Mouse (Mus musculus): ENCODE measurements around the gene Apof.

Gene Apof

DNA sequence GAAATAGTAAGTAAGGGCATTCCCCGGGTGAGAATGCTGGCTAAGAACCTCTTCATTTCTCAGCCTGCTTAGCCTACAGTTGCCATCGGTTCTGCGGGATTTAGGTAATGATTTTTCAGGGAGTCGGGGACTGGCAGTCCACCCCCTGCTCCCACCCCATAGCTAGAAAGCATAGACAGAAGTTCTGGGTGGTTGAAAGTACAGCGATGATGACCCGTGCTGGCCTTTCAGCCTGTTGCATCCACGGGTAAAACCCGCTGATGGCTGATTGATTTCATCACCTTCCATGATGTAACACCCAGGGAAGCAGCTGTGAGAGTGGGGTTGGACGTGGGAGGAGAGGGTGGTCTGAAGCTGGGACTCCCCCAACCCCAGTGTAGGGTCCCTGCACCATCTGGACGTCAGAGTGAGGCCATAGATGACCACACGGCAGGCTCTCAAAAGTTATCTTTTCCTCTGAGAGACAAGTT is 30.3 kb downstream of the Apof start, which contains the start of gene Il23a:
TSS of gene Il23a (minus strand) at position 51 of the 470 bp plus-strand sequence.
- no peak for DNase-seq

DNA sequence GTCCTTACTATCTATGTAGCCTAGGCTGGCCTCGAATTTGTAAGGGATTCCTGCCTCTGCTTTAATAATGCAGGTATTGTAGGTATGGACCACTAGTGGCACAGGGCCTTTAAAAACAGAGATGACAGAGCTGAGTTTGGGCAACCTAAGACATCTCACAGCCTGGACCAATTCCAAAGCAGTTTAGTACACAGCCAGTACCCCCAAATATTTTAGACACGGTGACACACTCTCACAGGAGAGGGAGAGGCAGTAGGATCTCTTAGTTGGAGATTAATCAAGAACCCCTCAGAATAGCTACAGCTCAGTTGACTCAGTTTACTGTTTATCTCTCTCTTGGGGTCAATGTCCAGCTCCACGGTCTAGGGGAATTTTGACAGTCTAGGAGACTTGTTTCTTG is 33.9 kb downstream of the Apof start:
- no peak for DNase-seq

- no peak for DNase-seq
Observed at GRCm38 (mm10) chr10:128302785-128303125, 34.3 kb downstream of the Apof start.

DNA sequence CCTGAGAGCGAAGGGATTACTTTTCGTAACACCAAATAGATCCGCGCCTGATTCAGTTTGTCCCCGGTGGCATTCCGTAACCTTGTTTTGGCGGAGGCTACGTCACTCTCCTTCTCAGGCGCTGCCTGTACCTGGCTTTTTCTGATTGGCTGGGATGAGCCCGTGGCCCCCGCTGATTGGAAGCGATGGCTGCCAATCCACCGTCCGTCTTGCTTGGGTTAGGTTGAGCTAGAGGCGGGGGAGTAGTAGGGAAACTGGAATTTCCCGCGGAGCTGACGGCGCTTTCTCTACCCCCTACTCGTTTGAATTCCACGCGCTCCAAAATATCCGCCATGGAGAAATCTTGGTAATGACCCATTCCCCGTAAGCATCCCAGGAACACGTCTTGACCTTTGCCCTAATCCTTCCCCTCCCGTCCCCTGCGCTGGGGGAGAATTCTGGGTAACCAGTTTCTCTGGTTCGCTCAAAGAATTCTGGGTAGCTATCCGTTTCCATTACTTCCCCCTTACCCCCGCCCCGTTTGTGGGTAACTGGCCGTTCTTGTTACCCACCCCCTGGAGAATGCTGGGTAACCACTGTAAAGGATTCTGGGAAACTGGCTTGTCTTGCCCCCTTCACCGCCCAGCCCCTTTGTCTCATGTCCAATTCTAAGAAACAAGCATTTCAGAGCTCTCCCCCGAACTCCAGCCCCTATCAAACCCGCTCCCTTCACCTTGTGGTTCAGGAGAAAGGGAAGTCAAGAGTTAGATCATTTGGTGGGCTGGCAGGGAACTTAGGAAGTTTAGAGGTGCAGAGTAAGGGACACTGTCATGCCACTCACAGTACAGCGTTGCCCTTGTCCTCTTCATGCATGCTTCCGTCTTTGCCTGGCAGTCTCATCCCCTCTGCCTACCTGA is 34.9 kb downstream of the Apof start, which contains the start of gene Pan2:
TSS of gene Pan2 (plus strand) at position 210 of the 896 bp plus-strand sequence.
- DNase-seq: peak; percentile 100

DNA sequence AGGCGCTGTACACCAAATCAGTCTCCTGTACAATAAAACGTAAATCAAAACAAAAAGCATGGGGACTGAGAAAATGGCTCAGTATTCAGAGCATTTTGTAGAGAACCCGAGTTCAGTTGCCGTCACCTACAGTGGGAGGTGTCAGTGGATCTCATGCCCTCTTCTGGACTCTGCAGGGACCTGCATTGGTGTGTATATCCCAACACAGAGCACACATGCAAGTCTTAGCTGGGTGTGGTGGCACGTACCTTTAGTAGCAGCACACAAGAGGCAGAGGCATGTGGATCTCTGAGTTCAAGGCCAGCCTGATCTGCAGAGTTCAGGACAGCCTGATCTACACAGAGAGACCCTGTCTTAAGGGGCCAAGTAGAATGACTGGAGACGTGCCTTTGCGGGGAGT is 41.2 kb downstream of the Apof start:
- DNase-seq: no peak

- peak; percentile 64 to 77 for DNase-seq
Observed at GRCm38 (mm10) chr10:128310177-128310576, 41.7 kb downstream of the Apof start.

DNA sequence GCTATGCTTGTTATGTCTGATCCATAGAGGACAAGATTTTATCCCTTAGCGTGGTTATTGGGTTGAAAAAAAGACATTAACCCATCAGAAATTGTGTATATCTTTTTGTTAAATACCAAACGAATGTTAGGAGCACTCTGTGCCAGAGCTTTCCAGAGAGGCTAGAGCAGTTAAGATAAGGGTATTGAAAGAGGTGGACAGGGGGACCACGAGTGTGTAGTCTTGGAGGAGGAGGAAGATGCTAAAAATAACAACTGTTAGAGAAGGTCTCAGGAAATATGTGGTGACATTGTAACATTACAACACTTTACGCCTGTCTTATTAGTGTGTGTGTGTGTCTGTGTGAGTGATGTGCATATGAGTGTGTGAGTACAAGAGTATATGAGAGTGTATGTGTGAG is 42.4 kb downstream of the Apof start:
- no peak for DNase-seq

DNA sequence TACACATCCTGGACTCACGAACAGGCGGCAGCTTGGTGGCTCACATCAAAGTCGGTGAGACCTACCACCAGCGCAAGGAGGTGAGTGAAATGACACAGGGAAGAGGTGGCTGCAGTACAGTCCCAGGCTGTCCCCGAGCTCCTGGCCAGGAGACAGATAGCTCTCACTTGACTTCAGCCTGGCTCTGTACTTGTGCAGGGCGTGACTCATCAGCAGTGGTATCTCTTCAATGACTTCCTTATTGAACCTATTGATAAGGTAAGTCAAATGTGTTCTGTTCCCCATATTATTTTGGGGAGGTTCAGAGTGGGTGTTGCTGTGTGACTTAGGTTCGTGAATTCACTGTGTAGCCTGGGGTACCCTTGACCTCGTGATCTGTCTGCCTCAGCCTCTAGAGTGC is 47.1 kb downstream of the Apof start:
- no peak for DNase-seq

Measured in cerebellum, postnatal 25 days (tissue).